Mouse (Mus musculus): Measurements from ENCODE around the gene A530016L24Rik.

Gene A530016L24Rik

DNA sequence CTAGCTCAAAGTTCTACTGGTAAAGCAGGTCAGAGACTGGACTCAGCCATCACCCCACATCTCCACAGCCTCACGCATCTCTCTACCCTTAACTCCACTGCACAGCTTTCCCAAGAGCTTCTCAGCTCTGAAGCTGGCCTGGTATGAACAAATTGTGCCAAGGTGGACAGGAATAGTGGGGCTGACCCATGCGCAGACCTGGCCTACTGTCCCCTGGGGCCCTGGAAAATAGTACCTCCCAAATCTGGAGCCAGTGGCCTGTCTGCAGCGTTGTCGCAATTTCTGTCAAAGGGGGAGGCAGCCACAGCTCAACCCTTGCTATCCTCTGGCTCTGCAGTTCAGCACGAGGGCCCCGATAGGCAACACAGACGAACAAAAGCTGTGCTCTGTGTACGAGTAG is at the start of gene A530016L24Rik:
A530016L24Rik (plus strand) TSS at position 315 of the 400 bp plus-strand sequence.
- no peak for DNase-seq (ENCODE audit: low read depth, low spot score)

DNA sequence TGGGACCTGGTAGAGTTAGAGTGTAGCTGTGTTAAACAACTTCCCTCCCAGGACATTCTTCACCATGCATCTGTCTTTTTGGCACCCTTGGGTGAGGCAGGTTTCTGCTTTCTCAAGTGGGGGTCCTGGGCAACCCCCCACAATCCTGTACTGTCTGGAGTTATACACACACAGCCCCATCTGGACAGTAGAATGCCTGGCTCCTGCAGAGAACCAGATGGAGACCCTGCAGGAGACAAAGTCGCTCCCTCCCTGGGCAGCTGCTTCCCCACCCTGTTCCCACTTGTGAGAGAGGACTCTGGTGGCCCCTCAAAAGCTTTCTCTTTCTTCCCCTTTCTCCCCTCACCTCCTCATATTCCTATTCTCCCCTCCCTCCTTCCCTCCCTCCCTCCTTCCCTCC is 49.3 kb upstream of the A530016L24Rik start:
- no peak for DNase-seq (ENCODE audit: low read depth, low spot score)

DNA sequence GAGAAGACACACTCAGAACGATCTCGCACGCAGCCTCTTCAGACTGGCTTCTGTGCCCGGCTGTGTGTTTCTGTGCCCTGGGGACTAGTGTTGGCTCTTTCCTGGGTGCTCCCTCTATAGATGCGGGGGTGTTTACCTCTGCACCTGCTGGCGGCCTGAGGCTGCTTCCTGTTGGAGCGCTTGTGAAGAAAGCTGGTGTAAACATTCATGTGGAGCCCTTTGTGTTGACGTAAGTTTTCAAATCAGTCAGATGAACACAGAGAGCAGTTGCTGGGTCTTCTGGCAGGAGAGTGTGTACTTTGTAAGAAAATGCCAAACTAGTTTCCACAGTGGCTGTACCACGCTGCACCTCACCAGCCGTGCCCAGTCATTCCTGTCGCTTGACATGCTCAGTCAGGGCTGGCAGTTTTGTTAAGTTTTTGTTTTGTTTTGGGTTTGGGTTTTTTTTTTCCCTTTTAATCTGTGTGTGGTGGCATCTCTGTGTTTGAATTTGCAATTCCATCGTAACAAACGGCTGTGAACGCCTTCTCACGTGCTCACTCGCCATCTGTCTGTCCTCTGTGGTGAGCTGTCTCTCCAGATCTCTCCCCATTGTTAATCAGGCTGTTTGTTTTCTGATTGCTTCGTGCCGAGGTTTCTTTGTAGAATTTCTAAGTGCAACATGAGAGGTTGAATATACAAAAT is 40.0 kb upstream of the A530016L24Rik start:
- DNase-seq (ENCODE audit: low read depth, low spot score): no peak

DNA sequence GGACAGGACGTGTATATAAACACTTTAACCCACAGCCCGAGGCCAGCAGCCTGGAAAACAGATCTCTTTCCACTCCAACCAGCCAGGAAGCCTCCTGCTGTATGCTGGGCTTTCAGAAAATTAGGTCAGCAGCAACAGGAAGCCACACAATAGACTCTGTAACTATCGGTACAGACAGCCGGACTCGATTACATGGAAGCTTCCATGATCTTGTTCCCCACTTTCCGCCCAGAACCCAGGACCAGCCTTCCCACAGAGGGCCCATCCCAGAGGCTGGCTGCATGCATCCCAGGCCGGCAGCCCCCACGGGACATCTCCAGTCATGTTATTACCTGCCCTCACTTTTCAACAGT is 39.4 kb upstream of the A530016L24Rik start:
- no peak for DNase-seq (ENCODE audit: low read depth, low spot score)

DNA sequence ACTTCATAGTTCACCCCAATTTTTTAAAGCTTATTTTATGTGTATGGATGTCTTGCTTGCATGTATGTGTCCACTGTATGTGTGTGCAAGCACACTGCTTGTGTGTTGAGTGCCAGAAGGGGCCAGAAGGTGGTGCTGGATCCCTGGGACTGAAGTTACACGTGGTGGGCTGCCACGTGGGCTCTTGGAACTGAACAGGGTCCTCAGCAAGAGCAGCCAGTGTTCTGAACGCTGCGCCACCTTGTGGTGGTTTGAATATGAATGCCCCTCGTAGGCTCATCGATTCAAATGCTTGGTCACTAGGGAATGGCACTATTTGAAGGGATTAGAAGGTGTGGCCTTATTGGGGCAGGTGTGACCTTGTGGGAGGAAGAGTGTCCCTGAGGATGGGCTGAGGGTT is 38.4 kb upstream of the A530016L24Rik start:
- DNase-seq (ENCODE audit: low read depth, low spot score): peak; percentile 53

DNA sequence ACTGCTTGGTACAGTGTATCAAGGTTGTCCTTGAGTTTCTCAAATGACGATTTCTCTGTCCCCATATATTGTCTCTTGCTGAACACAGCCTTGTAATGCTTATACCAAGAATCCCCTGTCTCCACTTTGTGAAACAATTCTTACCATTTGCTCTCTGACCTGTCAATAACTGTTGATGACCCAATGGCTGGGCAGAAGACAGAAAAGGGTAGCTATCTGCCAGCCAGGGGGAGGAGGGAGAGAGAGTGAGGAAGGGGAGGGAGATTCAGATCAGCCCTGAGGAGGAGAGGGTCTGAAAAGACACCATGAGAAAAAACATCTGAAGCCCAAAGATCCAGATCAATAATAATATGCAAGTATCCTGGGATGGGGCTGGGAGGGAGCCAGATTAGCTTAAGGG is 37.9 kb upstream of the A530016L24Rik start:
- no peak for DNase-seq (ENCODE audit: low read depth, low spot score)

DNA sequence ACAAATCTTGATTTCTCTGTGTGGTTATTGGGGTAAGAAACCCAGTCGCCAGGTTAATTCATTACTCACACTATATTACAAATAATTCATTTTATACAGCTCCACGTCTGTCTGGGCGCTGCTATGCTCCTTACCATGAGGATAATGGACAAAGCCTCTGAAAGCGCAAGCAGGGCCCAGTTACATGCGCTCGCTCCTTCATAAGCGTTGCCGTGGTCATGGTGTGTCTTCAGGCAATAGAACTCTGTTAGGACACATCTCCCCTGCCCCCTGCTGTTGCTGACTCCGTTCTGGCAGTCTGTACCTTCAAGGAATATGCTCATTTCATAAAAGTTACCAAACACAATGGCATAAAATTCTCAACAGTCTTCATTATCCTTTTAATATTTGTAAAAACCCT is 37.4 kb upstream of the A530016L24Rik start:
- DNase-seq (ENCODE audit: low read depth, low spot score): no peak

DNA sequence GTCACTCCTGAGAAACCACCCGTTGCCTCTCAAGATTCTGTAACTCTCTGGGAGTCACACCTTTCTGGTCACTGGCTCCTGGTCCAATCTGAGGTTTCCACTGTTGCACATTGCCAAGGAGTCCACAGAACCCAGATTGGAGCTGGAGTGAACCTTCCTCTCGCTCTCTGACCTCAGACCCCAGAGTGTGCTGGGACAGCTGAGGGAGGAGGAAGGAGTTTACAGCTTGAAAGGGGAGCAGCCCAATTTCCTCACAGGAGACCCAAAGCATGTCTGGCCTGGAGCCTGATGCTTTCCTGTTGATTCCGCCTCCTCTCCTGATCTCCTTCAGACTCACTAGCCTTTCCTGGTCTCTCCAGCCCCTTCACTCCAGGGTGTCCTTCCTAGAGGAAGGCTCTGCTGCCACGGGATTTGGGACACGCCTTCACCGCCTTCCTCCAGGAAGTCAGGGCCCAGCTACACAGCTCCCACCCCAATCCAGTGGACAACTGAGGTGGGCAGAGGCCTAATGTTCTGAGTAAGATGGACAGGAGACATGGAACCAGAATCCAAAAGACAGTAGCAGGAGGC is 33.0 kb upstream of the A530016L24Rik start:
- no peak for DNase-seq (ENCODE audit: low read depth, low spot score)

DNA sequence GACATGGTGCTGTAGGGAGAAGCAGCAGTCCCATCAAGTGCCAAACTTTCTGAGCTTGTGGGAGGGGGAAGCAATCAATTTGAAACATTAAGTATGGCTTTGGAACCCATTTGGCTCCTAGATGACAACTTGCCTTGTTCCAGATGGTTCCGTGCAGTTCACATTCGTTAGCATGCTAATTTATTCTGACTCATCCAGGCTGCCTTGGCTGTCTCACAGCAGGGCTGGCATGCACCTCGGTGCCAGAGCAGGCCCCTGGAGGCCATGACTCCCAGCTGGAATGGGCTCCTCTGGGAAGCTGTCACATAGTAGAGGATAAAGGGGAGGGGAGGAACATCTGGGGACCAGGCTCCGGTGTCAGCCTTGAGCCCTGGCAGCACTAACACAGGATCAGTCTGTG is 31.4 kb upstream of the A530016L24Rik start:
- DNase-seq (ENCODE audit: low read depth, low spot score): no peak

DNA sequence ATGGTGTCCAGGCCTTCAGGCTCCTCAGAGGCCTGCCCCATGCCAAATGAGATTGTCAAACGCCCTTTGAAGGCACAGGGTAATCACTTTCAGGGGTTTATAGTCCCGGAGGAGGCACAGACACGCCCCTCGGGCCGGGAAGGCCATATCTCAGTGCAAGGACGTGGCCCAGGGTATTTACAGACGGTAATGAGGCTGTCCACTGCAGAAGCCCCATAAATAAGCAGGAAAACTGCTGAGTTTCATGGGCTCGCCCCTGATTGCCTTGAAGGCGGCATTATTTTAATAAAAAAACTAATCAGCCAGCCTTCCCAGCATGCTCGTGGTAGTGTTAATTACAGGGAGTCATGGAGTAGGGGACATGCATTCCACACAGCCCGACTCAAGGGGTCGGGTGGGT is 26.8 kb upstream of the A530016L24Rik start:
- no peak for DNase-seq (ENCODE audit: low read depth, low spot score)

DNA sequence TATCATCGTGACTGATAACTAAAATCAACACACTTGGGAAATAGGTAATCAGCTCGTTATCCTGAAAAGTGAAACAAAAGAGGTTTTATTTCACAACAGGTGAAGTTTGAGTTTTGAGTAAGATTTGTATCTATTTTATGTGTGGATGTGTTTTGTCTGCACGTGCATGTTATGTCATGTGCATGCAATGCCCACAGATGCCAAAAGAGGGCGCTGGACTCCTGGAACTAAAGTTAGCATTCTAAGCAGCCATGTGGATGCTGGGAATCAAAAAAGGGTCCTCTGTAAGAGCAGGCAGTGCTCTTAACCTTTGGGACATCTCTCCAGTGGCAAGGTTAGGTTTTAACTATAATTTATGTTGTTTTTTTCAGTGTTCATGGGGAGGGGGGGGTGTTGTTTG is 26.0 kb upstream of the A530016L24Rik start:
- DNase-seq (ENCODE audit: low read depth, low spot score): no peak

DNA sequence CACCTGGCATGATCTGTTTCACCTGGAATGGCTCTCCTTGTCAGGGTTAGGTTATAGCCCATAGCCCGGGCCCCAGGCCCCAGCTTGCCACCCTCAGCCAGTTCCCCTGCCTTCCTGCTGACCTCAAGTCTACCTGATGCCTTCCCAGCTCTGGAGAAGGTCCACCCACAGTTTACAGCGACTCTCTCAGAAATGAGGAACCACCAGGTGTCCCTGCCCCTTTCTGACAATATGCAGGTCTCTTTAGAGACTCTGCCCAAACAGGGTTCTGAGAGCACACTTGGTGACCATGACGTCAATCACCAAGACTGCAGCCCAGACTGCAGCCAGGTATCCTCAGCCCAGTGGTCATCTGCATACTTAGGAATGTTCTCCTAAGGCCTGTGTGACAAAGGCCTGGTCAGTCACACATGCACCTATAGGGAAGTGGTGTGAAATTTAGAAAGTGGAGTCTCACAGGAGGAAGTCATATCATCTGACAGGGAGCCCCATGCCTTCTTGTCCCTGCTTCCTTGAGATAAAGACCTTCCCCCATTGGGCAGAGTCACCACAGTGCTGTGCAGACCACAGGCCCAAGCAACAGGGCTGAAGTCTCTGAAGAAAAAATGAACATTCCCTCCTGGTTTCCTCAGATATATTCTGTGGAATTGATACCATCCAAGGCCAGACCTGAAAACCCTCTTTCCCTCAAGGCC is 25.4 kb upstream of the A530016L24Rik start:
- no peak for DNase-seq (ENCODE audit: low read depth, low spot score)

DNA sequence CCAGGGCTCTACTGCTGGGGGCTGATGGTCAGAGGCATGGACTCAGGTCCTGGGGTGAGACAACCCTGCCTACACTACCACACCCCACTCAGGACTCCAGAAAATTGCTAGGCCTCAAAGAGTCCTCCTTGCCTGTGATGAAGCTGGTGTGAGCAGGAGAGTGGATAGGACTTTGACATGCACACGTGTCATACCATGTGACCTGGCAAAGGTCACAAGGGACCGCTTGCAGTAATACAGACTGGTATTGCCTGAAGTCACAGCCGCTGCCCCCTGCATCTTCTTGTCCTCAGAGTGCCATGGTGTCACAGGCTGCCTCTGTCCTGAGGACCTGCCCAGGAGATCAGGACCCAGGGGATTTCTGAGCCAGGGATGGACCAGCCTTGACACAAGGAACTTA is 24.7 kb upstream of the A530016L24Rik start:
- DNase-seq (ENCODE audit: low read depth, low spot score): no peak

DNA sequence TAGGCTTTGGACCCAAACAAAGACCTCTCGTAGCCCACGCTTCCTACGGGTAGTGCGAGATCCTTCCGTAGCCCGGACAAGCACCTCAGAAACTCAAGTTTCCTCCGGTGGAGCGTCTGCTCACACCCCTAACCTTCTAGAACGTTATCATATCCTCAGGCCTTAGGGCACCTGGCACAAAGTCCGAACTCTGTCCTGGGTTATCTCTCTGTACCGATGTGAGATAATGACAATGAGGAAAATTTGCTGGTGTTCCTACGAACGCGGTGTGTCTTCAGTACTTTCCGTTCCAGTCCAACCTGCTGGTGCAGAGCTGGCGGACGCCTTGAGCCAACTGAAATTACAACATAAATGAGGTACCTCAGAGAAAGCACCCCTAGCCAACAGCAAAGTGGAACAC is 23.3 kb upstream of the A530016L24Rik start:
- DNase-seq (ENCODE audit: low read depth, low spot score): no peak

DNA sequence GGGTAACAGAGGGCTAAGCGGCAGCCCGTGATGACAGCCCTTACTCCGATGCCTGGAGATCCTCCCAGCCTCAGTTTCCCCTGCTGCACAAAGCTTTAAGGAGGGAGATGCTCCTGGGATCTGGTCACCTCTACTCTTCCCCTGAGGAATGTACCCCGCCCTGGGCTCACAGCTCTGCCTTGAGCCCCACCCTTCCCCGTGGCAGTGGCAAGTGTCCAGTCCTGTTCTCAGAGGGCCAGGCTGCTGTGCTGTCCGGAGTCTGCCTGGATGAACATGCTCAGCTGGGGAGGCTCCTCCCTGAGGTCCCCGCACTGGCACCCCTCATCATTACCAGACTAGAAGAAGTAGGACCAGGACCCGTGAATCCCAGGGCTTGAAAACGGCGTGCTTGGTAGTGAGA is 21.9 kb upstream of the A530016L24Rik start:
- no peak for DNase-seq (ENCODE audit: low read depth, low spot score)

DNA sequence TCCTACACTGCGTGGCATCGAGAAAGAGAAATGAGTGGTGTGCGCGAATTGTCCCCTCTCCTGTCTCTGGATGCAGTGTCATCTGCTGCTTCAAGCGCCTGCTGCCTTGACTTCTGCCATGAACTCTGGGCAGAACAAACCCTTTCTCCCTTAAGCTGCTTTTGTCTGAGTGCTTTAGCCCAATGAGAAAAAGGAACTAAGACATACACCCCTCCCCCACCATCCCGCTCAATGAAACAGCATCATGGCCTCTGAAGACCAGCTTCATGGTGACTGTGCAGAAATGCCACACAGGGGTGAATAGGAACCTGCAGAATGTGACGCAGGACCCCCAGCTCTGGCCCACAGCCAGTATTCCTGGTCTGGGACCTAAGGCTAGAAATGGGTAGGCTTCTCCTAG is 19.9 kb upstream of the A530016L24Rik start:
- no peak for DNase-seq (ENCODE audit: low read depth, low spot score)

DNA sequence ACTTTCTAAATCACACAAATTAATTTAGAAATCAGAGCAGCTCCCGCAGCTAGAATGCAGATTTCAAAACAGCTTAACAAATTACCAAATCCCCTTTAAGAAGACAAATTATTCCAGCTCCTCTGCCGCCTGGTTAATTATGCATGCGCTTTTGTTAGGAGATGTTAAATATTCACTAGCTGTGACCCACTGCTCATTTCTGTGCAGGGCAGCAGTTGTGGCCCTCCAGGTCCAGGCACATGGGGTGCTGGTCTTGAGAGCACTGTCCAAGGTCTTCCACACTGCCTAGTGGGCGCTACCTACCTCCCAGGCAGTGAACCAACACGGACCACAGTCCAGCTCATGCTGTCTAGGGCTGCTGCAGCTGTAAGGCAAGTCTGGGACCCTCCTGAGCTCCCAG is 19.0 kb upstream of the A530016L24Rik start:
- no peak for DNase-seq (ENCODE audit: low read depth, low spot score)

DNA sequence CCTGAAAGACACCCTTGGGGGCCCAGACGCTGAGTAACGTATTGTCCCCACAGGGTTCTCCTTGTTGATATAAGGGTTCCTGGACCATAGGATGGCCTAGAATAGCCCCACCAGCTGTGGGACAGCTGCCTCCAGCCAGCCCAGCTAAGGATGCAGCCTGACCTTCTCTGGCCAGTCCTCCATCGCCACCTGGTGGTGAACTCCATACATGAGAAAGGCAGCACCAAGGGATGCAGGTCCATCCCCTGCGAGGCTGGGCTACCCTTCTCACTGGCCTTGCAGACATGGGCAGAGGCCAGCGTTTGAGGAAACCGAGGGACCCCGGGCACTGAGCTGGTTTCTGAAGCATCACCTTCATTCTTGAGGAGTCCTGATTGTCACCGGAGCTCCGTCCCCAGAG is 15.5 kb upstream of the A530016L24Rik start:
- peak; percentile 83 for DNase-seq (ENCODE audit: low read depth, low spot score)

DNA sequence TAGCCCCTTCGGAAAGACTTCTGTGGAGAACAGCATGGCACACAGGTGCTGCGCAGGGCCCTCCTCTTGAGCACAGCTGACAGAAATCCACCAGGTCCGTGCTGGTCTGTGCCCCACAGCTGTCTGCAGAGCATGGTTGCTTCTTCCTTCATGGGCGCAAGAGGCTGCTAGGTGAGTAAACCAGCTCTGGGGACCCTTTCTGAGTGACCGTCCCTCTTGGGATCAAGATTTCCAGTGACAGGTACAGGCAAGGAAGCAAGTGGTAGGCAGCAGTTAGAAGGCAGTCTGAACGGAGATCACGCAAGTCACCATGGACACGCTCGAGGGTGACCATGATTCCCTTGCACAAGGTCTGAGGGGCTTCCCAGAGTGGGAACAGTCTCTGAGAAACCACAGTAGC is 287 bp downstream of the A530016L24Rik start:
- DNase-seq (ENCODE audit: low read depth, low spot score): no peak

DNA sequence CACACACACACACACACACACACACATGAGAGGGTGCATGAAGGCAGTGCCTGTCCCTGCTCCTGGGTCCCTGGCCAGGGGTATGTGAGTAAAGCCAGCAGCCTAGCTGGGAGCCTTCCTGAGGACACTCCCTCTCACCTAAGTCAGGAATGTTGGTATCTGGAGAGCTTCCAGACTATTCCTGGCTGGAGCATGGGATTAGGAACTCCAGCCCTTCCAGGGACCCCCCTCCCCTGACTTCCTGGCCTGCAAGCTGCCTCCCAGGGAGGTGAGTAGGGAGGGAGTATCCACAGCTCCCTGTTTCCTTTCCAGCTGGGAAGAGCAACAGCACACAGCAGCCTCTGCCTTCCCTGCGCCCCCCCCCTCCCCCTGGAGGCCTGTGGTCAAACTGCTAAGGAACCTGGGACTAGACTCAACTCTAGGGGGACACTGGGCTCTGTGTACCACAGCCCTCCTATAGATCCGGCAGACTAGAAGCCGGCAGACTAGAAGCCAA is 1.2 kb downstream of the A530016L24Rik start:
- DNase-seq (ENCODE audit: low read depth, low spot score): peak; percentile 54

DNA sequence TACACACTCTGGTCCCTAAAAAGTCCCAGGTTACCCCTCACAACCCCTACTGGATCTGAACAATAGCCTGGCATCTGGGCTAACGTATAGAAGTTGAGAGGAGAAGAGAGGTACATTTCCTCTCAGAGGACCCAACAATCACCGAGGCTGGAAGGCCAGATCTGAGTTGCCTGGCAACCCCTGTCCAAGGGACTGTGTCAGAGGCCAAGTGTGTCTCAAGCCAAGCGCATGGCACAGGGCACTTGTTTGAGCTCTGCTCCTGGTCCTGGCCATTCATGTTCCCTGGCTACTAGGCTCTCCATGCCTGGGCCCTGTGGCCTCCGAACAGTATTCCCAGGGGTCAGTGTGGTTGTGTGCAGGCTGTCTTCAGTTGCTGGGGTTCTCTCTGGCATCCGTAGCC is 6.9 kb downstream of the A530016L24Rik start:
- no peak for DNase-seq (ENCODE audit: low read depth, low spot score)

DNA sequence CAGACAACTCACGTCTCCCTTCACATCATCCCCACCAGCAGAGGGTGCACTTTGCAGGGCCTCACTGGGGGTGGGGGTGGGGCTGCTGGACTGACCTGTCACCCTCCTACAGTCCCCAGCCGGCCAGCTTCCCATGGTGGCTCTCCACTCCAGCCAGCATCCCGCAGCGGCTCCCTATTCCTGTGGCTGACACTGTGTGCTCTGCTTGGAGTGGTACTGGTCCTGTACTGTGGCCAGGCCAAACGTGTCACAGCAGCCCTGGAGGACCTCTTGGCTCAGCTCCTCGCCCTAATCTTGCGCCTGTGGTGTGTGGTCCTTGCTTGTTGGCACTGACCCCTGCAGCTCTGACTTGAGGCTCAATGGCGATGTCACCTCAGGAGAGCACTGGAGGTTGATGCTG is 8.5 kb downstream of the A530016L24Rik start:
- DNase-seq (ENCODE audit: low read depth, low spot score): no peak

DNA sequence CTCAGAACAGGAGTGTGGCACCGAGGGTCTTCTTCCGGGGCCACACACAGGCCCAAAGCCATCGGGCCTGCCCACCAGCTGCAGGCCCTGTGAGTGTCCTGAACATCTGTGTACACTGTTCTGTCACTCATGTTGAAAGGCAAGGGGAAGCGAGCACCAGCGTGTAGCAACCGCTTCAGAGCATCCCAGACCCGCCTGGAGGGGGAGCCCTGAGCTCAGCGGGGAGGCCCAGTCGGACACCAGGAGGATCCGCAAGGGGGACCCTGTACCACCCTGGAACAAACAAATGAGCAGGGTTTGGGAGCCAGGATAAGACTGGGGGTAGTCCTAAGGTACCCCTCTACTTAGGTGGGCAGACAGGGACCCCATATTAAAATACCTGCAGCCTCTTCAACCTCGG is 9.4 kb downstream of the A530016L24Rik start:
- peak; percentile 49 for DNase-seq (ENCODE audit: low read depth, low spot score)

Data from 3T3-L1 (cell line).